Mouse (Mus musculus) lung, embryonic 15.5 days (tissue): Measurements from ENCODE around the gene Atp1b2. TPM values are rescaled to one million over a fixed set of nuclear protein-coding genes. Genes with fewer than 3 reads are reported as not detected.
A peak's percentile ranks its signal among the peaks of the same experiment; 100 is the strongest.

Experiments
- ATAC-seq: fragments of 200-750 bp; cut with Nextera tagmentation; 2 replicates; pipeline ENCODE4 v1.8.0; 2017; ENCODE audit warnings: moderate number of reproducible peaks, borderline replicate concordance; ENCODE audit not compliant: low FRiP score, low TSS enrichment; ENCODE audit errors: extremely low read depth
- H3K27ac ChIP-seq: fragments of 300-500 bp; sonication (generic); 2 replicates; pipeline ENCODE4 v1.5.1; 2015; ENCODE audit warnings: moderate library complexity, mild to moderate bottlenecking, inconsistent platforms
- H3K27me3 ChIP-seq: fragments of 300-500 bp; sonication (generic); 2 replicates; pipeline ENCODE4 v1.6.1; 2015; ENCODE audit warnings: inconsistent platforms
- H3K36me3 ChIP-seq: fragments of 300-500 bp; sonication (generic); 2 replicates; pipeline ENCODE4 v1.6.1; 2015; ENCODE audit warnings: inconsistent platforms
- H3K4me1 ChIP-seq: fragments of 300-500 bp; sonication (generic); 2 replicates; pipeline ENCODE4 v1.6.1; 2015; ENCODE audit warnings: inconsistent platforms
- H3K4me2 ChIP-seq: fragments of 300-500 bp; sonication (generic); 2 replicates; pipeline ENCODE4 v1.6.1; 2015; ENCODE audit warnings: inconsistent platforms, mild to moderate bottlenecking, moderate library complexity
- H3K4me3 ChIP-seq: fragments of 300-500 bp; sonication (generic); 2 replicates; pipeline ENCODE4 v1.5.1; 2015; ENCODE audit warnings: mild to moderate bottlenecking, inconsistent platforms
- H3K9ac ChIP-seq: fragments of 300-500 bp; sonication (generic); 2 replicates; pipeline ENCODE4 v1.6.1; 2015; ENCODE audit warnings: inconsistent platforms
- H3K9me3 ChIP-seq: fragments of 300-500 bp; sonication (generic); 2 replicates; pipeline ENCODE4 v1.6.1; 2016; ENCODE audit warnings: inconsistent platforms
- WGBS: fragments of 180-500 bp; shearing (Covaris S2); methylation state at CpG from one replicate; pipeline ENCODE4 v1.1.7; 2015; 5-methylcytosine and 5-hydroxymethylcytosine counted together
- polyA plus RNA-seq: library from polyadenylated mRNA; unstranded; fragments of >200 nt; fragmentation: Nextera tagmentation; extraction: Ambion mirVana; gene quantifications from 2 replicates; pipeline ENCODE4 v1.2.1, GENCODE M21; 2015

The Atp1b2 gene
- polyA plus RNA-seq, 1 experiment from 2014 or later: 10.1 TPM

DNA sequence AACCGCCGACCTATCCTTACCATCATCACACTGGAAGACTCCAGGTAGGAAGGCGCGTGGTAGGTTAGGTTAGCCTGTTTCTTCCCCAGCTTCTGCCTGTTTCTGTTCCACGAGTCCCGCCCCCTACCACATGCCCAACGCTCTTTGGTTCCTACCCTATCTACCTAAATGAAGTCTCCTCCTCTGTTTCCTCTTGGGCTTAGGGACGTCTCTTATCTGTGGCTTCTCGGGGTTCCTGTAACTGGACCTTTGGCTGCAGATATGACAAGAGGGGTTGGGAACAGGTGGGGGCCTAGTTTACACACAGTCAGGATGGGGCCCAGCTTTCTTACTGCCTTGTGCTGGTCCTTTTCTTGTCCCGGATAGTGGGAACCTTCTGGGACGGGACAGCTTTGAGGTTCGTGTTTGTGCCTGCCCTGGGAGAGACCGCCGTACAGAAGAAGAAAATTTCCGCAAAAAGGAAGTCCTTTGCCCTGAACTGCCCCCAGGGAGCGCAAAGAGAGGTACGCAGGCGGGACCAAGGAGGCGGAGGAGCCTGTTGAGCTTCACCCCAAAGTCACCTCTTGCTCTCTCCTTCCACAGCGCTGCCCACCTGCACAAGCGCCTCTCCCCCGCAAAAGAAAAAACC, 16.4 kb downstream of the Atp1b2 start:
- no peak overlapping the region for H3K27ac ChIP-seq
- H3K4me3 ChIP-seq: no peak overlapping the region
- ATAC-seq: no peak
- H3K36me3 ChIP-seq: peaks cover 61% of the 10 kb centered on the region
- H3K4me2 ChIP-seq: no peak overlapping the region
- H3K4me1 ChIP-seq: no peaks in the 10 kb centered on the region
- no peaks in the 10 kb centered on the region for H3K27me3 ChIP-seq
- 86% methylated on average over 22 of the region's 22 CpGs for whole genome bisulfite sequencing
- no peaks in the 10 kb centered on the region for H3K9me3 ChIP-seq
- no peak overlapping the region for H3K9ac ChIP-seq

DNA sequence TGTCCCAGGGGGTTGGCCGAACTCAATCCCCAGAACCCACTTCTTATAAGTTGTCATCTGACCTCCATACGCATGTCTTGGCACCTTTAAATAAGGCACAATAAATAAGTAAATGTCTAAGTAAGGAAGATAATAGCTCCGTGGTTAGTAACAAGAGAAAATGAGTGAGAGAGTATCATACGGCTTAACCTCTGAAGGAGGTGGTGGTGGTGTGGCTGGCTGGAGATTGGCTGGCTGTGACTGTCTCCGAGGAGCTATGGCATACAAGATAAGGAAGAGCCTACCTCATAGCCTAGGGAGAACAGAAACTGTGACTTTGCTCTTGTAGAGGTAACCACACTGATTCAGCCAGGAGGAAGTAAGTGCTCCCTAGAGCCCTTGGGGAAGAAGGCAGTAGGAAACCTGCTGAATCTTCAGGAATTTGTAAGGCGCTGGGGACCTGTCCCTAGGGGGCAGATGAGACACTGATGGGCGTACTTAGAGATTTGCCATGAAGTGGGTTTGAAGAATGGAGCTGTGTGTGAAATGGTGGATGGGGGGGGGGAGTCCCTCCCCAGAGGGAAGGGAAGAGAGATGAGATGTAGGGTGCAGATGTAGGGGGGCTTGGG, 19.9 kb downstream of the Atp1b2 start:
- Histone ChIP-seq H3K4me1 (peaks cover 8% of the 10 kb centered on the region), H3K27me3 (no peaks in the 10 kb centered on the region), H3K36me3 (peaks cover 38% of the 10 kb centered on the region), H3K4me2 (no peak overlapping the region), H3K4me3 (no peak overlapping the region), H3K27ac (no peak overlapping the region), H3K9me3 (no peaks in the 10 kb centered on the region), H3K9ac (no peak overlapping the region)
- ATAC-seq: no peak
- WGBS: 71% methylated on average over 7 of the region's 7 CpGs

- no peak overlapping the region for H3K9ac ChIP-seq
- no peak overlapping the region for H3K27ac ChIP-seq
- ATAC-seq: no peak
- H3K36me3 ChIP-seq: peaks cover 29% of the 10 kb centered on the region
- H3K4me1 ChIP-seq: peaks cover 8% of the 10 kb centered on the region
- H3K9me3 ChIP-seq: no peaks in the 10 kb centered on the region
- 90% methylated on average over 13 of the region's 13 CpGs for WGBS
- no peak overlapping the region for H3K4me3 ChIP-seq
- no peaks in the 10 kb centered on the region for H3K27me3 ChIP-seq
- H3K4me2 ChIP-seq: no peak overlapping the region
These were observed 20.8 kb downstream of the Atp1b2 start for GRCm38 (mm10) chr11:69584937-69585336.

DNA sequence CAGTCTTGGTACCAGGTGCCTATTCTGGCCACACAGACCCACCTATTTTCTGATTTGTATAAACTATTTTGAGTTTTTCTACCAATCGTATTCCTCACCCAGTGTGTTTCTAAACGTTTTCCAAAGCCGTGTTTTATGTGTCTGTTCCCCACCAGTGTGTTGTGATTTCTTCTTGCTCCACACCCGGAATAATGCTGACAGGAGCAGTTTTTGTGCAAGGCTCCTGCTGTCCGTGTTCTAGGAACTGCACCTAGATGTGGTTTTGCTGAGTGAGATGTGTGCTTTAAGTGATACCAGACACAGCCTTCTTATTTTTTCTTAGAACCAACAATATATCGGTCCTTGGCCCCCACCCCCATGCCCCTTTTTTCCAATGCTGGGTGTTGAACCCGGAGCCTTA, 21.7 kb downstream of the Atp1b2 start:
- Histone ChIP-seq H3K9me3 (no peaks in the 10 kb centered on the region), H3K27me3 (no peaks in the 10 kb centered on the region), H3K4me3 (no peak overlapping the region), H3K36me3 (peaks cover 20% of the 10 kb centered on the region), H3K4me2 (no peak overlapping the region), H3K9ac (no peak overlapping the region), H3K4me1 (peaks cover 12% of the 10 kb centered on the region), H3K27ac (no peak overlapping the region)
- no peak for ATAC-seq
- WGBS: 76% methylated on average over 7 of the region's 7 CpGs

DNA sequence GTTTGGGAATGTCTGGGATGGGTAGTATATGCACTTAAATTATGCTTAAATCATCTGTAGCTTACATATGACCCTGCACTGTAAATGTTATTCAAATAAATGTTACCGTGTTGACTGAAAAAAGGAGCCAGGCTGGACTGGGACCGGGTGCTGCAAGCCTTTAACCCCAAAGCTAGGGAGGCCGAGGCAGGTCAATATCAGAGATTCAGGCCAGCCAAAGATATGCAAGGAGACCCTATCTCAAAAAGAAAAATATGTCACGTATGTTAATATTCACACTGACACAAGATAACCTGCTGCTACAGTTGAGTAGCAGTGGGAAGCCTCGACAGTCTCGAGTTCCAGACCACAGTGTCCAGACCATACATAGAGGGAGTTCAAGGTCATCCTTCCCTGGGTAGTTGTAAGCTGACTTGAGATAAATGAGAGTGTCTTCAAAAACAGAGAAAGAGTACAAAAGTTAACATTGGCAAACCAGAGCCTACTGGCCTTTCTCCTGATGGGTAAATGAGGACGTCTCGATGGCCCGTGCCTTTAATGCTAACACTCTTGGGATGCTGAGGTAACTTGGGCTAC, 23.4 kb downstream of the Atp1b2 start:
- H3K4me1 ChIP-seq: peaks cover 26% of the 10 kb centered on the region
- WGBS: 64% methylated on average over 9 of the region's 9 CpGs
- ATAC-seq: no peak
- H3K36me3 ChIP-seq: peaks cover 3% of the 10 kb centered on the region; the same call in 1 of the 2 replicates
- peak overlapping the region; percentile 87 for H3K4me2 ChIP-seq
- no peaks in the 10 kb centered on the region for H3K27me3 ChIP-seq
- H3K4me3 ChIP-seq: peak overlapping the region; percentile 81
- H3K9ac ChIP-seq: peak overlapping the region; percentile 70
- H3K9me3 ChIP-seq: no peaks in the 10 kb centered on the region
- H3K27ac ChIP-seq: no peak overlapping the region

GRCm38 (mm10) chr11:69581814-69582213, 23.9 kb downstream of the Atp1b2 start:
- Histone ChIP-seq H3K36me3 (no peaks in the 10 kb centered on the region), H3K4me3 (peak overlapping the region; percentile 81), H3K4me2 (peak overlapping the region; percentile 87), H3K9me3 (no peaks in the 10 kb centered on the region), H3K27ac (peak overlapping the region; percentile 97), H3K9ac (peak overlapping the region; percentile 70), H3K4me1 (peaks cover 31% of the 10 kb centered on the region), H3K27me3 (no peaks in the 10 kb centered on the region)
- ATAC-seq: no peak
- WGBS: 2% methylated on average over 8 of the region's 8 CpGs

DNA sequence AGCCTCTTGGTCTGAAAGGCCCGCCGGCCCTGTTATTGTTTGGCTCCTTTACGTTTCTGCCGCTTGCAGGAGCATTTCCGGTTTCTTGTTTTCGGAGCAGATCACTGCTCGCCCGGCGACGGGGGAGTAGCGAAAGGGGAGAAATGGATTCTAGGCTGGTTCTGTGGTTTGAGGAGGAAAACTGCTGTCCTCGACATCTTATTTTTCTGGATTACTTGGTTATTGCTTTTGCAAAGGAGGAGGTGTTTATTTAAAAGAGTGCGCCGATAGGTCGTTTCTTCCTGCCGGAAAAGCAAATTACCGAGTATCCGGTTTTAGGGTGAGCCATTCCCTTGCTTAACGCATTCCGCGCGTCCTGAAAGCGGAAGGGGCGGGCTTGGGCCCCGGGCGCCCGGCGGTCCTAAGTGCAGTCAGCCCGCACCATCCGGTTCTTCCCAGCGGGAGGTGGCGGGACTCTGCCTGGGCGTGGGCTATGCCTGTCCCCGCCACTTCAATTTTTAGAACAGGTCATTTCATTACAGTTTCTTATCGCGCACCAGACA, 24.5 kb downstream of the Atp1b2 start:
- WGBS: 0% methylated on average over 36 of the region's 36 CpGs
- H3K4me1 ChIP-seq: peaks cover 35% of the 10 kb centered on the region
- peak overlapping the region; percentile 81 for H3K4me3 ChIP-seq
- H3K9me3 ChIP-seq: no peaks in the 10 kb centered on the region
- H3K27me3 ChIP-seq: no peaks in the 10 kb centered on the region
- H3K36me3 ChIP-seq: no peaks in the 10 kb centered on the region
- H3K27ac ChIP-seq: peak overlapping the region; percentile 97
- H3K4me2 ChIP-seq: peak overlapping the region; percentile 87
- peak; percentile 81 for ATAC-seq
- H3K9ac ChIP-seq: peak overlapping the region; percentile 70

GRCm38 (mm10) chr11:69580572-69581146, 25.1 kb downstream of the Atp1b2 start:
- no peak; the same call in 1 of the 2 replicates for ATAC-seq
- under 1% methylated on average over 25 of the region's 25 CpGs for WGBS

GRCm38 (mm10) chr11:69580091-69580514, 25.6 kb downstream of the Atp1b2 start, which contains the start of the genes Wrap53 and Trp53:
Gene Wrap53, minus strand, starts transcription at chr11:69580255.
Gene Trp53, plus strand, starts transcription at chr11:69580359.
- Histone ChIP-seq H3K9ac (peak within 1 kb of the TSS; percentile 82), H3K4me1 (peaks cover 36% of the 10 kb centered on the region), H3K4me2 (peak within 1 kb of the TSS; percentile 87), H3K27ac (peak within 1 kb of the TSS; percentile 97), H3K27me3 (no peaks in the 10 kb centered on the region), H3K9me3 (no peaks in the 10 kb centered on the region), H3K4me3 (peak within 1 kb of the TSS; percentile 81), H3K36me3 (no peaks in the 10 kb centered on the region)
- under 1% methylated on average over 13 of the region's 13 CpGs for WGBS
- ATAC-seq: peak; percentile 64

More at GRCm38 (mm10) chr11:69580572-69581146, 25.1 kb downstream of the Atp1b2 start:
- Histone ChIP-seq H3K27me3 (no peaks in the 10 kb centered on the region), H3K4me1 (peaks cover 36% of the 10 kb centered on the region), H3K4me3 (peak overlapping the region; percentile 81), H3K27ac (peak overlapping the region; percentile 97), H3K4me2 (peak overlapping the region; percentile 87), H3K9ac (peak overlapping the region; percentile 70), H3K9me3 (no peaks in the 10 kb centered on the region), H3K36me3 (no peaks in the 10 kb centered on the region)

- H3K27ac ChIP-seq: peak overlapping the region; percentile 97
- peak; percentile 93 for ATAC-seq
- H3K27me3 ChIP-seq: no peaks in the 10 kb centered on the region
- WGBS: under 1% methylated on average over 39 of the region's 39 CpGs
- H3K4me1 ChIP-seq: peaks cover 36% of the 10 kb centered on the region
- H3K9ac ChIP-seq: peak overlapping the region; percentile 82
- H3K4me2 ChIP-seq: peak overlapping the region; percentile 87
- H3K4me3 ChIP-seq: peak overlapping the region; percentile 81
- H3K36me3 ChIP-seq: no peaks in the 10 kb centered on the region
- no peaks in the 10 kb centered on the region for H3K9me3 ChIP-seq
These were observed 26.4 kb downstream of the Atp1b2 start for GRCm38 (mm10) chr11:69579128-69580017.

DNA sequence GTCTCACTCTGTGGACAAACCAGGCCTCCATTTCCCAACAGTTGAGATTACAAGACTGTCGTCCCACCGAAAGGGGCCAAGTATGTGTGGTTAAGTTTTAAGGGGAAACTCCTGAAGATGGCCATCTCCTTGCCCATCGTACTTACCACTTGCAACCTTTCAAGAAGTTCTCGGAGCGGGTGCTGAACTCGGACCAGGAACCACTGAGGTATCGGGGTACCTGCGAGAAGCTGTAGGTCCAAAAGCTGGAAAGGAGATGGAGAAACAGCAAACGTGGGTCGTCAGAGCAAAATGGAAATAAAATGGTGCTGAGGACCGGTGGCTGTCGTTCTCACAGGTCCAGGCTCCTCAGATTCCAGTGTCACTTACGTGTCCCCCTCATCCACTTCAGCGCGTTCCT, 27.4 kb downstream of the Atp1b2 start:
- WGBS: 7% methylated on average over 15 of the region's 15 CpGs
- no peaks in the 10 kb centered on the region for H3K9me3 ChIP-seq
- H3K9ac ChIP-seq: peak overlapping the region; percentile 82
- peak overlapping the region; percentile 81 for H3K4me3 ChIP-seq
- peak overlapping the region; percentile 87 for H3K4me2 ChIP-seq
- peak overlapping the region; percentile 66 for H3K27ac ChIP-seq
- H3K4me1 ChIP-seq: peaks cover 36% of the 10 kb centered on the region
- H3K27me3 ChIP-seq: no peaks in the 10 kb centered on the region
- ATAC-seq: no peak
- H3K36me3 ChIP-seq: no peaks in the 10 kb centered on the region
